Mouse (Mus musculus) embryo, embryonic 10.5 days (tissue): ENCODE measurements around the gene Crygf.
"Not testable (repeated sequence)": the region's sequence is repeated elsewhere in the genome, so short reads cannot be mapped to it uniquely, and the experiment has no call there.

Experiments used
- DNase-seq: peaks from one replicate; pipeline ENCODE4 v3.0.0-alpha.2; 2015; ENCODE audit warnings: low spot score

The Crygf gene

GRCm38 (mm10) chr1:65926294-65926693, at the start of gene Crygf:
TSS of gene Crygf (plus strand) at chr1:65926520.
- DNase-seq = peak; percentile 4

GRCm38 (mm10) chr1:65925361-65926210, 734 bp upstream of the Crygf start:
- DNase-seq = peak; percentile 7

- DNase-seq = not testable (repeated sequence)
Observed at GRCm38 (mm10) chr1:65926696-65927095, 376 bp downstream of the Crygf start.

- DNase-seq = no peak
Observed at GRCm38 (mm10) chr1:65930055-65930454, 3.7 kb downstream of the Crygf start.

- DNase-seq = no peak
Observed at GRCm38 (mm10) chr1:65932091-65932812, 5.9 kb downstream of the Crygf start.
